Mouse (Mus musculus): ENCODE data around the gene Pard3. TPM values are rescaled to one million over a fixed set of nuclear protein-coding genes. Genes with fewer than 3 reads are reported as not detected.

The Pard3 gene
- total RNA-seq, 2 experiments from 2014 or later: not detected

DNA sequence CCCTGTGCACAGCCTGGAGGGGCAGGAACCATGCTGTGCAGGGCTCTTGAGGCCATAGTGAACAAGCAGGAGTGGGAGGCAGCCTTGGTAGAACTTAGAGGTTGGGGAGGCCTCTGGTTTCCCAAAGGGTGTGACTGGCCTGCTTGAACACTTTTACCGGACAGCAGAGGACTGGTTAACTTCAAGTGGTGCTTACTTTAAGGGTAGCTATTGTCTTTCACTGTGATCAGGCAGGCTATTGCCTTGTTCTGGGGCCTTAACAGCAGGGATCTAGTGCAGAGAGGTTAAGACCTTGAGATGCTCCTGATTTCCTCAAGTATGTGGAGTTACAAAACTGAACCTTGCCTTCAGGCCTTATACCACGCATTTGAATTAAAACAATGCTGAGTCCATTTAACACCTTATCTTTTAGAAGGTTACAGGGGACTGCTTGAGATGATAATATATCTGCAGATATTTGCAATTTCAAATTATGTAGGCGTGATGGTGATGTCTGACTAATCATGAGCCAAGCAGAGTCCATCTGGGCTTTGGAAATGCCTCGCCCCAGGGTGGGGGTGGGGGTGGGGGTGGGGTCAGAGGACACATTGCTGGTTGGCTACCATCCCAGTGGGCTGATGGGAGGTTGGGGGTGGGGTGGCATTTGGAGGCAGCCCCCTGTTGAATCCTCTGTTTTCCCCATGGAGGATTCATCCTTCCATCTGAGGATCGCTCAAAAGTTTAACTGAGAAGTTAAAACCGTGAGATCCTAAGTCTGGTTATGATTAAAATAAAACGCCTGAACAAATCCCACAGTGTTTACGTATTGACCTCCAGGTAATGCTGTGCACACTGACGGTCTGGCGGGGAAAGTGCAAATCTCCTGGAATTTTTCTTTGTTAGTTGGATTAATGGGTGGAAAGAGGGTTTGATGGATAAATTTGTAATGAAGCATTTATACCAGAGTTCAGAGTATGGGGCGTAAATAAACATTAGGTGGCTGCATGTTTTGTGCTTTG, 62.3 kb downstream of the Pard3 start:
- no peak for ATAC-seq (replicated peaks; ENCODE audit: low FRiP score, low TSS enrichment, poor library complexity, severe bottlenecking)

DNA sequence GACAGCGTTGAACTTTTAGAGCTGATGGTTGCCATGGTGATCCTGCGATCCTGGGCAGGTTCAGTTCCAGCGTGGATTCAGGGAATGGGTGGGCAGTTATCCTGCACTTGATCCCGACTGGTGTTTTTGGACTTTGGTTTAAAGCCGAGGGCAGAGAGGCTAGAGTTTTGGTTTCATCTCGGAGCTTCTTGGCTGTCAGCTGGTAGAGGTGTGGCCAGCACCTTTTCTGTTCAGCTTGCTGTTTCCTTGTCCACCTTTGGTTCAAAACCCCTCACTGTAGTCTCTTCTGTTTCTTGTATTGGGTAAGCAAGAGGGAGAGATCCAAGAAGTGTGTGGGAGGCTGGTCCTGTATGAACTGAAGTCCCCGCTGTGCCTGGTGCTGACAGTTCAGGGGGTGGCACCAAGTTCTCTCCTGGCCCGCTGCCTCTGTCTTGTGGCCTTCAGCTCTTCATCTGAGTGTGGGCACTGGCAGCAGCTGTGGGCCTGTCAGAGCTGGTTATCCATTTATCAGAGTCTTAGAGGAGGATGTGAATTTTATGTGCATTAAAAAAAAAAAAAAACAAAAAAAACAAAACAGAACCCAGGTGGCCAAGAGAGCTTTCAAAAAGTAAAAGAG, 65.2 kb downstream of the Pard3 start:
- ATAC-seq (replicated peaks; ENCODE audit: low FRiP score, low TSS enrichment, poor library complexity, severe bottlenecking): no peak

DNA sequence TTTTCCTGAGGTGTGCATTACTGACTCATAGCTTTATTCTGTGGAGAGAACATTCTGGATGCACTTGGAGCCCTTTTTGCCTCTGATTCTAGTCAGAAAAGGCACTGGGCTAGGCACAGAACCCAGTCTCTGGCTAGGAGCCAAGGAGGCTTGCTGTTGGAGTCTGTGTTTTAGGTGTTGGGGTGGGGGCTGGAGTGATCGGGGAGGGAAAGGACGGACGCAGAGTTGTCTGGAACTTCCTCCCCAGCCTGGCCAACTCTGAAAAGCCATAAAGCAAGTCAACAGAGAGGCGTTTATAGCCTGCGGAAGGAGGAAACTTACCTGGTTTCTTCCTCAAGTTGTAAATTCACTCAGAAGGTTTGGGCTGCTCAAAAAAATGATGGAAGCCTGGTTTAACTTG, 70.6 kb downstream of the Pard3 start:
- ATAC-seq (replicated peaks; ENCODE audit: low FRiP score, low TSS enrichment, poor library complexity, severe bottlenecking): no peak

DNA sequence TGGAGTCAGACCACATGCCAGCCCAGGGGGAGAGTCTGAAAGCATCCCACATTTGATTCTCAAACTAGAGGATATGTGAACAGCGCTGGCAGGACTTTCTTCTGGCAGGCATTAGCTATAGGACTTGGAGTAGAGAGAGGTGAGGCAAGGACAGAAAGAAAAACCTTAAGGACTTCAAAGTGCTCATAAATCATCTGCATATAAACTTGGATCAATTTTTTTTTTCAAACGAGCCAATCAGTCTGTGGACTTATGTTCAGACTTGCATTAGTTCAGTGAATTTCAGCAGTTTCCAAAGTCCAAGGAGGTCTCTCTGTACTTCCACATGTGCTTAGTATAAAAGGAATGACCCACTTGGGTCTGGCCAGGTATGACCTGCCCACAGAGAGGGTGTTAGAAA, 72.5 kb downstream of the Pard3 start:
- no peak for ATAC-seq (replicated peaks; ENCODE audit: low FRiP score, low TSS enrichment, poor library complexity, severe bottlenecking)

DNA sequence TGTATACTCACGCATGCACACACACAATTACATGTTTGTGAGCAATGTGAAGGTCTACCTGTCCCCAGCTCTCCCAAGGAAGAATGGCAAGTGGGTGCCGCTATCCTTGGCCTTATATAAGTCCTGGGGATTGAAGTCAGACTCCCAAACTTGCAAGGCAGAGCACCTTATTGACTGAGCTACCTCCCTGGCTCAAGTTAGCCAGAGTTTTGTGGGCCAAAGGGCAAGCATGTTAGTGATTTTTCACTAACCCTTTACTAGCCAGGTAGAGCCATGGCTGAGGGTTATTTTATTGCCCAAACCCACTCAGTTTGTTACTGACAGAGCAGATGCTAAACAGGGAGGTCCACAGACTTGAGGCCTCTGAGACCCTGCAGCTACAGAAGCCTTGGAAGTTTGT, 73.1 kb downstream of the Pard3 start:
- ATAC-seq (replicated peaks; ENCODE audit: low FRiP score, low TSS enrichment, poor library complexity, severe bottlenecking): no peak

DNA sequence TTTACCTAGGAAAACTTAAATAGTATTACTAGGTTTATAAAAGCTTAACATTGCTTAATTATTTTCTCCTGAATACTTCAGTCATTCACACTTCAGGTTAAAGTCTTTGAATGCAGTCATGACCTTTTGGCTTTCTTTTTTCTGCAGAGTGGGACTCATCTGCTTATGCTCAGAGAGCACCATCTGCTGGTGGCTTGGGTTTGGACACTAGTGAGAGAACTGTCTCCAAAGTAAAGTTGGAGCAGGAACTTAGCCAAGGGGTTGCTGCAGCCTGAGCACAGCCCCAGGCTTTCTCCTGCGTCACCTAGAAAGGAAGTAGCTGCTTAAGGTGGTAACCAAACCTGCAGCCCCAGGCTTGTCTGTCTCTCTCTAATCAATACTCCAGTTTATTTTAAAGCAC, 75.5 kb downstream of the Pard3 start:
- peak; percentile 77 for ATAC-seq (replicated peaks; ENCODE audit: low FRiP score, low TSS enrichment, poor library complexity, severe bottlenecking)

DNA sequence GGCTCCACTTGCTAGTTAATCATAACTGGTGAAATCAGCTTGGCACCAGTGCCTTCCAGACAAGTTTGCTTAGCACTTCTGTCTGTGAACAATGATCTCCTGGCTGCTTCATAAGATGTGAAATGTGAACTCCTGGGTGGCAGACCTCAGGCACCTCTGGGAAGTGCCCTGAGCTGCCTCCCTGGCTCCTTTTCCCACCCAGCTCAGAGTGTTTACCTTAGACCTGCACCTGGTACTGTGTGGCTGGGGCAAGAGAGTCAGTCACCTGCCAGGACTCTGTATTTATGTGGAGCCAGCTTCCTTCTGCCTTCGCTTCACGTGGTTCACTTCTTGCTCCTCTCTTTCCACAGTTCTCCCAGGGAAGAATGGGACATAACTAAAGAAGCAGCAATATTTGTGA, 77.3 kb downstream of the Pard3 start:
- no peak for ATAC-seq (replicated peaks; ENCODE audit: low FRiP score, low TSS enrichment, poor library complexity, severe bottlenecking)

DNA sequence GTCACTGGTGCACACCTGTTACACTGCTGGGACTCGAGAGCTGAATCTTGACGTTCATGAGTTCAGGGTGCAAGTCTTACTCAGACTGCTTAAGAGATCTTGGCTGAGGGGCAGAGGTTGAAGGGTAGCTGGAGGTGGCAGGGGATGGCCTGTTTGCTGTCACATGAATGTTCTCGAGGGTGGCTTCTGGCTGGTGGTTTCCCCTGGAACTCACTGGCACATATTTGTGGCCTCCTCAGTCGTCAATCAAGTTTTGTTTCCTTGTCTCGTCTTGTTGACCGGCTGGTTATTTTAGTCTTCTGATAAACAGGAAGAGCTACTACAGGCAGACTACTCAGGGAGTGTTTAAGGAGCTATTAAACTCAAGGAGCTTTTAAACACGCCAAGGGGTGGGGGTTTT, 79.9 kb downstream of the Pard3 start:
- ATAC-seq (replicated peaks; ENCODE audit: low FRiP score, low TSS enrichment, poor library complexity, severe bottlenecking): no peak

DNA sequence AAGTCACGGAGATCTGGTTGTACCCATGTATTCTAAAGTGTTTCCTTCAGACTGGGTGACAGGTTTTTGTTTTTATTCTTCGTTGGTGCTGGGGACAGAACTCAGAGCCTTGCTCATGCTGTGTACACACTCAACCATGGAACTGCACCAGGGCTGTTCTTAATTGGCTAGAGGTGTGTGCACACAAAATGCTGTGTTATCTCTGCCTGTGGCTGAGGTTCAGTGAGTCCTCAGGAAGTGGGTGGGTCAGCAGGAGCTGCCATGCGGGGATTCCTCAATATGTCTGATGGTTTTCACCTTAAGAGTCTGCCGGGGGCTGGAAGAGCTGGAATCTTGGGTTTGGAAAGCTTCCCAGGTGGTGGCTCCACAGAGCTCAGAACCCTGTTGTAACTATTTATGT, 80.9 kb downstream of the Pard3 start:
- ATAC-seq (replicated peaks; ENCODE audit: low FRiP score, low TSS enrichment, poor library complexity, severe bottlenecking): no peak

DNA sequence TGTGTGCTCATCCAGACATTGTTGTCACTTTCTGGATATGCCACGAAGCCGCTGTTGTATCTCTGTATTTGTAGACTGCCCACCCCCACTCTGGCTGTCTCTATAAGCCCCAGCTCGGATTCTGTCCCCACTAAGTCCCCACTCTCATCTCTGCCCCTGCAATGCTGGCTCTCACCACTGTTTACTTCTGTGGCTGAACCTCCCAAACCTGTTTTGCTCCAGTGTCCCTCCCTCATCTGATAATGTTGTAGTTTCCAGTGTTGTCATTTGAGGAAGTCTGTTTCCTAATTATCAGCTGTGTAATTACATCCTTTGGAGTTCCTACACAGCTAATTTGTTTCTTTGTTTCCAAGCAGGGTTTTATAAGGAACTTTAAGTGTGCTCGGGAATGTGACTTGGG, 81.4 kb downstream of the Pard3 start:
- 0 out of 2 replicates have a peak, but pooled peaks have one; percentile 43 for ATAC-seq (replicated peaks; ENCODE audit: low FRiP score, low TSS enrichment, poor library complexity, severe bottlenecking)

DNA sequence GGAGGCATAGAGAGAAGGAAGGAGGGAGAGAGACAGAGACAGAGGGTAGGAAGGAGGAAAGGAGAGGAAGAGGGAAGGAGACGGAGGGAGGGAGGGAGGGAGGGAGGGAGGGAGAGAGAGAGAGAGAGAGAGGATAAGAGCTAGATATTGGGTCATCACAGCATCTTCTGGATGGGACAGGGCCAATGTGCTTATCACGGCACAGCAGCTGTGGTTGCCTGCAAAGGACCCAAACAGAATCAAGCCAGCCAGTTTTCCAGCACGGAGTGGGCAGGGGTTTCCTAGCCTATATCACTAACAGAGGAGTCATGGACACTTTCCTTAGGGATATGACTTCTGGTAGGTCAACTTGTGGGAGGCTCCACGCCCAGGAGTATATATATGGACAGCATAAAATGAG, 82.4 kb downstream of the Pard3 start:
- ATAC-seq (replicated peaks; ENCODE audit: low FRiP score, low TSS enrichment, poor library complexity, severe bottlenecking): peak; percentile 43; the same call in 1 of the 2 replicates

DNA sequence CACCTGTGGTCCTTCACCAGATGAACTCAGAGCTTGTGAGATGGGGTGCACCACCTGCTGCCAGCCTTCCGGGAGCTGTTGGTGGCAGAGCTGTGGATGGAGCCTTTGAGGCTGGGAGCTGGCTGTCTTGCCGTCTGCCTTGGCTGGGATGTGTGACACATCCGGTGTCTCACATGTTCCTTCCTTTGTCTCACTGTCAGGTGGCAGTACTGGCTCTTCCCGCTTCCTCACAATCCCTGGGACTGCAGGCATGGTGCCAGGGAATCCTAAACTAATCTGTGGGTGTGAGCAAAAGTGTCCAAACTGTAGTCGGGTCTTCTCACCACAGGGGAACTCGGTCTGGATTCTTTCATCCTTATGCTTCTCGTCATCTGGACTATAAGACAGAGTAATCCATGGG, 85.1 kb downstream of the Pard3 start:
- no peak for ATAC-seq (replicated peaks; ENCODE audit: low FRiP score, low TSS enrichment, poor library complexity, severe bottlenecking)

DNA sequence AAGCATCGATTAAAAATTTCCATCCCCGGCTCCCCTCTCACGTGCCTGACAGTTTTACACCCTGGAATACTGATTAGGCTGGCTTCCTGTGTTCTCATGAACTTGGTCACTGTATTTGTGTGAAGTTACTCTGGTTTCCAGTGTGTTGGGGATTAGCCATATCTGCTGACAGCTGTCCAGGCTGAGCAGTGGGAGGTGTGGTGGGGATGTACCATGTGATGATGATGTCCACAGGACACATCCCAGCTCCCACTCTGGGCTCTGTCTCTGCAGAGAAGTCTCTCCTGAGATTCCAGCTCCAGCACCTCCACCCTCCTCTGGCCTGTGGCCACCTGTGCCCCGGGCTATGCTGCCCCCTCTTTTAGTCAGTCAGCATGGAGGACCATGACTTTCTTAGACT, 87.0 kb downstream of the Pard3 start:
- ATAC-seq (replicated peaks; ENCODE audit: low FRiP score, low TSS enrichment, poor library complexity, severe bottlenecking): no peak

DNA sequence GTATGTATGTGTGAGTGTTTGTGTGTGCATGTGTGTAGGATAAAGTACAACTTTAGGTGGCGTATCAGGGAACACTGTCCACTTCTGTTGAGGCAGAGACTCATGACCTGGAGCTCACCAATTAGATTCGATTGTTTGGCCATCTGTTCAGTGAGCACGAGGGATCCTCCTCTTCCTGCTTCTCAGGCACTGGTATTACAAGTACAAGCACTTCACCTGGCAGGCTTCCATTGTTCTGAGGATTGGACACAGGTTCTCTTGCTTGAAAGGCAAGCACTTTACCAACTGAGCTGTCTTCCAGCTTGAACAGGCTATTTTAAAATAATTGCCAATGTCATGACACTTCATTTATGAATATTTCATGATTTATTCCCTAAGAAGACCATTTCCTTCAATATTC, 88.0 kb downstream of the Pard3 start:
- no peak for ATAC-seq (replicated peaks; ENCODE audit: low FRiP score, low TSS enrichment, poor library complexity, severe bottlenecking)

DNA sequence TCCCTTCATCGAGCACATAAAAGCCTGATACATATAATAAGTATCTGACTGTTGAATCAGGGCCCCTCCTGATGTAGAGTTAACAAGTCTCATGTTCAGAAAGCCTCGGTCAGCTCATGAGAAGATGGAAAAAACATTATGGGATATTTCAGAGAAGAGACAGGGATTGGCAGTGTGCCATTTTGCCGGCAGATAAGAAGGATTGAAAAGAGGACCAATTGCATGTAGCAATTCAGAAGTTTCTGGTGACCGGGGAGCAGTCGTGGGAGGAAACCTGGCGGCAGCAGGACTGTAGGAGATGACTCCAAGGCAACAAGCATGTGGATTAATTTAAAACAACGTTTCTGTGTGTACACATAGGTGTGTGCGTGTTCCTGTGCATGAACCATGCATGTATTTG, 93.4 kb downstream of the Pard3 start:
- ATAC-seq (replicated peaks; ENCODE audit: low FRiP score, low TSS enrichment, poor library complexity, severe bottlenecking): no peak

DNA sequence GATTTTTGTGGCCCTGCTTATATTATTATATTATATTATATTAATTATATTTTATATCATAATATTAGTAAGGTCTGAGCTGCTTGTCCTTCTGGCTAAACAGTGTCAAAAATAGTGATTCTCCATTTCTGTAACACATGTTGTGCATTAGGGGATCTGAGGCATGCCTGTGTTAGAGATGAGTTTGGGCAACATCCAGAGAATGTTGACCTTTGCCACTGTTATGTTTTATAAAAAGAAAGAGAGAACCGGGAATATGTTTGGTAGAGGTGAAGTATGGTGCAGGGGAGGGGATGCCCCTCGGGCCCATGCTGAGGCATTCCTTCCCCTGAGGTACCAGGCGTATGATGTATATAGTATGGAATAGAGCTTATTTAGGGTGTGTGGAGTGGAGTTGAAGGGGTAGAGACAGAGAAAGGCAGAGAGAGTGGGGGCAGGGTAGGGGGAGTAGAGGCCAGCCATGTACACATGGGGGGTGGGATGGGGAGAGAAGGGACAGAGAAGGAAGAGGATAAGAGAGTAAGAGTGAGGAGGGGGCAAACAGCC, 95.8 kb downstream of the Pard3 start:
- ATAC-seq (replicated peaks; ENCODE audit: low FRiP score, low TSS enrichment, poor library complexity, severe bottlenecking): no peak

DNA sequence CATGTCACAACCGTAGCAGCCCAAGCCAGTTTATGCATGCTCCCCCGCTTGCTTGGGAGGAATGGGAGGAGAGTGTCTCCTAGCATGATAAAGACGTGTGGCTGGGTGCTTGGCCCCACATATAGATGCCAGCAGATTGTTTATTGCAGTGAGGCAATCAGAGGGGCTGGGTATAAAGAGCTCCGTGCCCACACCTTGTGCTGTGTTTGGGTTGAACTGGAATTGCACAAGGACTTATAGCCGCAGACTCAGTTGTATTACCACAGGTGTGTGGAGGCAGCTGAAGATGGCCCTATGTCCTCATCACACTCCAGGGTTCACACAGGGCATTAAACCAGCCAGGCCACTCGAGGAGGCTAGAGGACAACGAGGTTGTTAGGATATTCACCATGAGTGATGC, 98.2 kb downstream of the Pard3 start:
- ATAC-seq (replicated peaks; ENCODE audit: low FRiP score, low TSS enrichment, poor library complexity, severe bottlenecking): no peak

DNA sequence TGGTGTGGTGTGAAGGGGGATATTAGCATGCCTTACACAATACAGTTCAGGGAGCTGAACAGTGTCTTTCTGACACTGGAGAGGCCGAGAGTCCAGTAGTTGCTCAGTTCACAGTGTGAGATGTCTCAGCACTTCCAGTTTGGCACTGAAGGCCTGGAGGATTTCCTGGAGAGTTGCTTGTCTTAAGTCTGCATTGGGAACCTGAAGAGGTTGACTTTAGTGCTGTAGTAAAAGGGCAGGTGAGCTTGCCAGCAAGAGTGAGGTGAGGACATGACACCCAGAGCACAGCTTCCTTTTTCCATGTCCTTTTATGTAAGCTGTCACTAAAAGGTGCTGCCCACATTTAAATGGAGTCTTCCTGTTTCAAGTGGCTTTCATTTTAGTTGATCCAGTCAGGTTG, 99.1 kb downstream of the Pard3 start:
- no peak for ATAC-seq (replicated peaks; ENCODE audit: low FRiP score, low TSS enrichment, poor library complexity, severe bottlenecking)

DNA sequence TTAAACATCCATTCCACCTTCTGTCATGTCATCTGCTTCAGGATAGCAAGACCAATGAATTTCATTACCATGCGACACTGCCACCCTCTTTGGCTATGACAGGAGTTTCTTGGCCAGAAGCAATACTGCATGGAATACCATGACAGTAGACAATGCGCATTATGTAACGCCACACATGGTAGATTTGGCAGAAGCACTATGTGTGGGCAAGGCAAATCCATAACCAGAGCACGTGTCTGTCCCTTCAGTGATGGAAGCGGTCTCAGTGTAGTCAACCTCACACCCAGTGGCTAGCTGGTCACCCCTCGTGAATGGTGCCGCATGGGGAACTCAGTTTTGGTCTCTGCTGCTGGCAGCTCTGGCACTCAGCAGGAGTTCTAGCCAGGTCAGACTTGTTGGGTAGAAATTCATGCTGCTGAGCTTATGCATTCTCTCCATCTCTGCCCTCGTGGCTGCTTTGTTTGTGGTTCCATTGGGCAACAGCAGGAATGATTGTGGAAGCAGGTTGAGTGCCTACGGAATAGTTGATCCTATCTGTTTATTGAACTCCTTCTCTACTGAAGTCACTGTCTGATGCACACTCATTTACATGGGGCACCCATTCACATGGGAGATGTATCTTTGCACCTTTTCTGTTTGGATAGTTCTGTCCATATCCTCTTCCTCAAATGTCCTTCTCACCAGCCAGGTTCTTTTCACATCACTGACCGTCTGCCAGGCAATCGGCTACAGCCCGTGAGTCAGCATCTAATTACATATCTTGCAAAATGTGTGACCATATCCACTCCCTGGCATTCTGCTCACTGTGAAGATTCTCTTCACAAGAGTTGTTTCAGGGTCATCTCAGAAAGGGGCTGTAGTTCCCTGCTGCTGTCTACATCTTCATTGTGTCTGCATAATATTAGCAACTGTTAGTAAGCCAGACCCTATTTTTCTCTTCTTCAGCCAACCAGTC, 100.9 kb downstream of the Pard3 start:
- no peak for ATAC-seq (replicated peaks; ENCODE audit: low FRiP score, low TSS enrichment, poor library complexity, severe bottlenecking)

DNA sequence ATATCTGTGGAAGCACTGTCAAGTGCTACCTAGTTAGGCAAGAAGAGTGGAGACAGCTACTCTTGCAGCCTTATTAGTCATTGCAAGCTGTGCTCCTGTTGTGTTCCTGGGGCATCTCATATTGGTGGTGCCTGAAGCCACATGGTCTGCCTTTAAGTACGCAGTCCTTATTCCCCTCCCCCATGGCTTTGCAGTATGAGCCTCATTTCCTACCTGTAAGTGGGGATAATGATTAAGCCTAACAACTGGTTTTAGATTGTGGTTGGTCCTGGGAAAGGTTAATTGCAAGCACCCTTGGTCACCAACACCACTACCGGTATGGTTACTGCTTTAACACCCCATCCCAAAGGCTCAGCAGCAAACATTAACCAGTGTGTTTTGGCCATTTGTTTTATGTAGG, 104.8 kb downstream of the Pard3 start:
- ATAC-seq (replicated peaks; ENCODE audit: low FRiP score, low TSS enrichment, poor library complexity, severe bottlenecking): no peak

Data from megakaryocyte-erythroid progenitor cell, adult 5-6 weeks (primary cell).